In genomic region chr6:66962582-66963043, GRCm38 (mm10) we compare ENCODE assay signal across 8 mouse cellular contexts.
DNase-seq lines count a peak whose midpoint lies in the region; ATAC-seq lines count a peak whose summit lies in the region.

No protein-coding gene starts in this region.

- intact Hi-C loops in heart, postnatal 10 days (cut with DNase I): loop anchor here (1.0 to 10.0 kb wide), 4 partner anchors 74 to 472 kb away; no protein-coding TSS in a partner anchor

- no peak overlapping the region for H3K27ac ChIP-seq in midbrain, embryonic 11.5 days (ENCODE audit: low read depth, low read length)
- H3K27ac ChIP-seq in midbrain, embryonic 10.5 days (replicated peaks): no peak overlapping the region
- H3K27ac ChIP-seq in lung, embryonic 16.5 days (ENCODE audit: low read length): no peak overlapping the region

- no peak overlapping the region for H3K9ac ChIP-seq in midbrain, embryonic 11.5 days (ENCODE audit: low read length)
- no peak overlapping the region for H3K9ac ChIP-seq in lung, embryonic 16.5 days (ENCODE audit: low read length)

- ATAC-seq in midbrain, embryonic 11.5 days (ENCODE audit: low FRiP score): peak; percentile 81
- peak; percentile 70 for ATAC-seq in lung, embryonic 16.5 days (ENCODE audit: low read depth)

- no peaks in the 10 kb centered on the region for H3K9me3 ChIP-seq in midbrain, embryonic 11.5 days (ENCODE audit: control insufficient read depth, low read length)
- no peaks in the 10 kb centered on the region for H3K9me3 ChIP-seq in midbrain, embryonic 10.5 days (replicated peaks)
- H3K9me3 ChIP-seq in lung, embryonic 16.5 days (ENCODE audit: control insufficient read depth, low read length): no peaks in the 10 kb centered on the region

- H3K36me3 ChIP-seq in midbrain, embryonic 11.5 days (ENCODE audit: control insufficient read depth, insufficient read depth, low read length): no peaks in the 10 kb centered on the region
- no peaks in the 10 kb centered on the region for H3K36me3 ChIP-seq in midbrain, embryonic 10.5 days
- no peaks in the 10 kb centered on the region for H3K36me3 ChIP-seq in lung, embryonic 16.5 days (ENCODE audit: control insufficient read depth, insufficient read depth, low read length)

- DNase-seq in midbrain, embryonic 11.5 days (ENCODE audit: low spot score, missing footprints): peak; percentile 91
- DNase-seq in midbrain, embryonic 10.5 days (ENCODE audit: low spot score): no peak
- DNase-seq in brain, embryonic 18.5 days (ENCODE audit: low read depth, low spot score): peak; percentile 39
- DNase-seq in fibroblast of lung, adult 2 months (ENCODE audit: low read depth): peak; percentile 63
- DNase-seq in heart, postnatal 10 days: peak; percentile 75 to 77
- DNase-seq in kidney, postnatal 14 days: peak; percentile 74
- DNase-seq in retina, embryonic 14.5 days (ENCODE audit: low spot score): peak; percentile 89

- no peaks in the 10 kb centered on the region for H3K27me3 ChIP-seq in midbrain, embryonic 11.5 days (ENCODE audit: control insufficient read depth, insufficient read depth, low read length)
- peaks cover 14% of the 10 kb centered on the region; the same call in 1 of the 2 replicates for H3K27me3 ChIP-seq in midbrain, embryonic 10.5 days (ENCODE audit: low read depth, poor library complexity, severe bottlenecking)
- no peaks in the 10 kb centered on the region for H3K27me3 ChIP-seq in lung, embryonic 16.5 days (ENCODE audit: control insufficient read depth, insufficient read depth, low read depth, low read length)

- H3K4me3 ChIP-seq in midbrain, embryonic 11.5 days (ENCODE audit: low read depth, low read length): no peak overlapping the region
- H3K4me3 ChIP-seq in midbrain, embryonic 10.5 days: no peak overlapping the region
- no peak overlapping the region for H3K4me3 ChIP-seq in lung, embryonic 16.5 days (ENCODE audit: low read length)

- WGBS in midbrain, embryonic 11.5 days: 40% methylated on average over 2 of the region's 2 CpGs
- WGBS in midbrain, embryonic 10.5 days: 29% methylated on average over 2 of the region's 2 CpGs
- 25% methylated on average over 2 of the region's 2 CpGs for WGBS in lung, embryonic 16.5 days

- peaks cover 6% of the 10 kb centered on the region; the same call in 1 of the 2 replicates for H3K4me1 ChIP-seq in midbrain, embryonic 11.5 days (ENCODE audit: control insufficient read depth, insufficient read depth, low read length)
- H3K4me1 ChIP-seq in midbrain, embryonic 10.5 days: peaks cover 25% of the 10 kb centered on the region
- peaks cover 9% of the 10 kb centered on the region for H3K4me1 ChIP-seq in lung, embryonic 16.5 days (replicated peaks; ENCODE audit: control insufficient read depth, insufficient read depth, low read length)

- no peak overlapping the region for H3K4me2 ChIP-seq in midbrain, embryonic 11.5 days
- no peak overlapping the region for H3K4me2 ChIP-seq in lung, embryonic 16.5 days (ENCODE audit: low read depth, low read length)
